Mouse (Mus musculus) kidney, embryonic 14.5 days (tissue): ENCODE measurements around the gene Osbpl5. TPM values are rescaled to one million over a fixed set of nuclear protein-coding genes. Genes with fewer than 3 reads are reported as not detected.

Experiments
- ATAC-seq: fragments of 200-750 bp; cut with Nextera tagmentation; 2 replicates; pipeline ENCODE4 v1.8.0; 2017; ENCODE audit warnings: moderate number of reproducible peaks, mild to moderate bottlenecking, moderate TSS enrichment, moderate library complexity; ENCODE audit not compliant: low FRiP score, low TSS enrichment
- H3K27ac ChIP-seq: fragments of 300-500 bp; sonication (generic); 2 replicates; pipeline ENCODE4 v1.5.1; 2014; ENCODE audit warnings: low read depth, mild to moderate bottlenecking, low read length, moderate library complexity, mixed read lengths
- H3K27me3 ChIP-seq: fragments of 300-500 bp; sonication (generic); 2 replicates; pipeline ENCODE4 v1.6.1; 2014; ENCODE audit warnings: mild to moderate bottlenecking, low read length; ENCODE audit not compliant: control insufficient read depth, insufficient read depth
- H3K36me3 ChIP-seq: fragments of 300-500 bp; sonication (generic); 2 replicates; pipeline ENCODE4 v1.6.1; 2014; ENCODE audit warnings: low read length, mixed read lengths; ENCODE audit not compliant: control insufficient read depth, insufficient read depth
- H3K4me1 ChIP-seq: fragments of 300-500 bp; sonication (generic); 2 replicates; pipeline ENCODE4 v1.6.1; 2014; ENCODE audit warnings: low read length, mixed read lengths; ENCODE audit not compliant: control insufficient read depth, insufficient read depth
- H3K4me2 ChIP-seq: fragments of 300-500 bp; sonication (generic); replicated peaks from 2 replicates; pipeline ENCODE4 v1.6.1; 2014; ENCODE audit warnings: low read depth, mild to moderate bottlenecking, low read length
- H3K4me3 ChIP-seq: fragments of 300-500 bp; sonication (generic); 2 replicates; pipeline ENCODE4 v1.5.1; 2014; ENCODE audit warnings: mild to moderate bottlenecking, low read length
- H3K9ac ChIP-seq: fragments of 300-500 bp; sonication (generic); 2 replicates; pipeline ENCODE4 v1.6.1; 2014; ENCODE audit warnings: low read depth, mild to moderate bottlenecking, low read length, moderate library complexity
- H3K9me3 ChIP-seq: fragments of 300-500 bp; sonication (generic); 2 replicates; pipeline ENCODE4 v1.6.1; 2016; ENCODE audit warnings: low read length; ENCODE audit not compliant: control insufficient read depth
- WGBS: fragments of 180-500 bp; shearing (Covaris S2); extraction: QIAGEN DNeasy Blood & Tissue Kit; methylation state at CpG from one replicate; pipeline ENCODE4 v1.1.7; 2014; 5-methylcytosine and 5-hydroxymethylcytosine counted together
- polyA plus RNA-seq: library from polyadenylated mRNA; unstranded; fragments of >200 nt; fragmentation: Nextera tagmentation; extraction: Ambion mirVana; gene quantifications from 2 replicates; pipeline ENCODE4 v1.2.1, GENCODE M21; 2014

Gene Osbpl5
- 18.7 and 30.7 TPM in 2 replicates for polyA plus RNA-seq

DNA sequence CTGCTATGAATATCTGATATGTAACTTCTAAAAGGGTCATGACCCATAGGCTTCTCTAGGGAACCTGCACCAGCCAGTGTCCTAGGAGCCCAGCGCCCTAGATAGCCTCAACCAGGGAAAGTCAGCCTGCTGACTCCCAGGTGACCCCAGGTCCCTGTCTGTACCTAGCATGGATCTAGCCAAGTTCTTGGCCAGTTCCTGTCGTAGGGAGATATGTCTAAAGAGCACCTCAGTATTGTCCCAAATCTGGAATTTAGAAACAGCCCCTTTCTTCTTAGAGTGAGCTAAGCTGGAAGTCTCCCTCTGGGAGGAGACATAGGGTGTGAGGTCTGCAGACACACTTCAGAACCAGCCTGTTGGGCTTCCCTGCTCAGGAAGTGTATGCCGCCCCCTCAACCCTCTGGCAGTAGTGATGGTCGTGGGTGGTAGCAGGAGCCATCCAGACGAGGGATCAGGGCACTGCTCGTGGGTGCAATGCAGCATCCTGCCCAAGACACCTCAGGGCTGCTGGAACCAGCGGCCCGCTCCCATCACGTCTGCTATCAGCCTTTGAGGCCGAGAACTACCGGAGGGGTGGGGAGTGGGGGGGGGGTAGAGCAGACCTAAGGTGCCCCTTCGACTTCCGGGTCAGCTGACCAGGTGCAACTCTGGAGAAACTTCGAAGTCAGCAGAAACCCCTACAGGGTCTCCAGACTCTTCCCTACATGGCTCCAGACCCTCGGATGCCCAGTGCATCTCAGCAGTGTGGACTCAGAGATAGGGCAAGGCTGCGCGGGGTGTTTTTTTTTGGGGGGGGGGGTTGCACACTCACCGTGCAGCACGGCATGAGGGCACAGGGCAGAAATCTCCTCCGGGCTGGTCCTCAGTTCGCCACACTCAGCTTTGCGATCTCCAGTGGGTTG, at the start of gene Osbpl5:
Gene Osbpl5 (minus strand): TSS at position 861 of the 902 bp plus-strand sequence.
- Histone ChIP-seq H3K27me3 (peaks cover 7% of the 10 kb centered on the region), H3K9ac (peak within 1 kb of the TSS; percentile 20; the same call in 1 of the 2 replicates), H3K9me3 (no peaks in the 10 kb centered on the region), H3K4me1 (0 out of 2 replicates have a peak, but pooled peaks cover 4% of the 10 kb centered on the region), H3K4me3 (peak within 1 kb of the TSS; percentile 30), H3K27ac (no peak within 1 kb of the TSS), H3K4me2 (peak within 1 kb of the TSS; percentile 69), H3K36me3 (no peaks in the 10 kb centered on the region)
- peak; percentile 13 for ATAC-seq
- 24% methylated on average over 22 of the region's 22 CpGs for WGBS

DNA sequence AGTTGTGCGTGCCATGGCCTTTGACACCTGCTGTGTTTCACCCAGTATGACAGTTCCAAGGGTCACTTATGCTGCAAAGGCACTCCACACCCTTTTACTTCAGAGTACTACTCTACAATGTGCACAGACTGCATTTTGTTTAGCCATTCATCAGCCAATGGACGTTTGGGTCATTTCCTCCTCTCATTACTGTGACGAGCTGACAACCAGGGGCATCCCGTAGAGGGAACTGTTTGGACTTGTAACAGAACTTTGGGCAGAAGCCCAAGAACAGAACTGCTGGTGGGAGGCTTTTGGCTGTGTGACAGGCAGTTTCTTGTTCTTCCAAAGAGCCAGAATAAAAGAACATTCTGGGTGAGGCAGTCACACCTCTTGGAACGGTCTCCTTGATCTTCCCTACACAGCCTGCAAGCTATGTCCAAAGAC, 48.4 kb upstream of the Osbpl5 start:
- Histone ChIP-seq H3K36me3 (peaks cover 57% of the 10 kb centered on the region), H3K27ac (no peak overlapping the region), H3K4me1 (no peaks in the 10 kb centered on the region), H3K9ac (no peak overlapping the region), H3K9me3 (no peaks in the 10 kb centered on the region), H3K4me2 (no peak overlapping the region), H3K27me3 (no peaks in the 10 kb centered on the region), H3K4me3 (no peak overlapping the region)
- 71% methylated on average over 5 of the region's 5 CpGs for WGBS
- ATAC-seq: no peak

DNA sequence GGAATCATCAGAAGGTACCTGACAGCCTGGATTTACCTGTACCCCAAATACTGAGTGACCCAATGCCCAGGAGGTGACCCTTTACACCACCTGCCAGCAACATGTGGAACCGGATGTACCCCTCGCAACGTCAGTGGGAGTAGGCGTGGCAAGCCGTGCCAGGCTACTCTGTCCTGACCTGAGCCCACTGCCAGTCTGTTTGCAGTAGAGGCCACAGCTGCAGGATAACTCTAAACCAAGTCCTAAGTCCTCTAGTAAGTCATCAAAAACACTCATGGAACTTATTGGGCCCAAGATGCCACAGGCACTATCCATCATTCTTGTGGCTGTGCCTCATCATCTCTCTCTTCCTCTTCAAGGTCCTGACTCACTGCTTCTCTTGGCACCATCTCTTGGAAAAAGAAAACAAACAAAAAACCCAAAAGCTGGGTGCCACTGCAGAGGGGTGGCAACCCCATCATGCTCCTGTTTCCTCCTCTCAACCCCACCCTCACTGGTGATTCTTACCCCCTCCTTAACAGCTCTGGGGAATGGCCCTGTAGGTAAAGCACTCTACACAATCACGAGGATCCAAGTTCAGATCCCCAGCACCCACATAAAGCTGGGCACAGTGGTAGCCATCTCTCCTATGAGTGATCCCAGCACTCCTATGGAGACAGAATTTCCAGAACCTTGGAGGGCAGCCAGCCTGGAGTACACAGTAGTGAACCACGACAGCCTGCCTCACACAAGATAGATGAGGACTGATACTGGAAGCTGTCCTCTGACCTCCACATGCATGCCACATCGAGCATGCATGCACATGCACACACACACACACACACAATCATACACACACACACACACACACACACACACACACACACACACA, 44.6 kb upstream of the Osbpl5 start:
- no peak for ATAC-seq

DNA sequence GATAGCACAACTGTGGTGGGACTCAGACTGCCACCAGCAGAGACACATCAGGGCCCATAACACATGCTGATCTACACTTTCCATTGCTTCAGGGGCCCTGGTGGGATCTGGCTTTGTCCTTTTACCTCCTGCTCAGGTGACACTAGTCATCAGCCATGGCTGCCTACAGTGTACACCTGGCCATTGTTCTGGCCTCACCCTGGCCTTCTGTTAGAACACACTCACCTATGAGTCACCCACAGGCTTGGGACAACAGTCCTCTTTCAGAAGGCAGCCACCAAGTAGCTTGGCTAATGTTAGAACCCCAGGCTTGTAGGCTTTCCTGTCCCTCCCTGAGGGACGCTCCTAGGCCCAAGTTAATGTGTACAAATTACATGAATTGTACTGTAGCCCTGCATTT, 44.0 kb upstream of the Osbpl5 start:
- H3K27me3 ChIP-seq: no peaks in the 10 kb centered on the region
- ATAC-seq: no peak
- no peak overlapping the region for H3K9ac ChIP-seq
- 86% methylated on average over 1 of the region's 1 CpGs for WGBS
- no peak overlapping the region for H3K4me2 ChIP-seq
- H3K4me1 ChIP-seq: no peaks in the 10 kb centered on the region
- peaks cover 59% of the 10 kb centered on the region for H3K36me3 ChIP-seq
- no peak overlapping the region for H3K27ac ChIP-seq
- no peaks in the 10 kb centered on the region for H3K9me3 ChIP-seq
- H3K4me3 ChIP-seq: no peak overlapping the region

More for the DNA sequence above, 44.6 kb upstream of the Osbpl5 start:
- Histone ChIP-seq H3K4me2 (no peak overlapping the region), H3K9me3 (no peaks in the 10 kb centered on the region), H3K4me1 (no peaks in the 10 kb centered on the region), H3K27ac (no peak overlapping the region), H3K36me3 (peaks cover 64% of the 10 kb centered on the region), H3K27me3 (no peaks in the 10 kb centered on the region), H3K4me3 (no peak overlapping the region), H3K9ac (no peak overlapping the region)
- 89% methylated on average over 8 of the region's 8 CpGs for WGBS

DNA sequence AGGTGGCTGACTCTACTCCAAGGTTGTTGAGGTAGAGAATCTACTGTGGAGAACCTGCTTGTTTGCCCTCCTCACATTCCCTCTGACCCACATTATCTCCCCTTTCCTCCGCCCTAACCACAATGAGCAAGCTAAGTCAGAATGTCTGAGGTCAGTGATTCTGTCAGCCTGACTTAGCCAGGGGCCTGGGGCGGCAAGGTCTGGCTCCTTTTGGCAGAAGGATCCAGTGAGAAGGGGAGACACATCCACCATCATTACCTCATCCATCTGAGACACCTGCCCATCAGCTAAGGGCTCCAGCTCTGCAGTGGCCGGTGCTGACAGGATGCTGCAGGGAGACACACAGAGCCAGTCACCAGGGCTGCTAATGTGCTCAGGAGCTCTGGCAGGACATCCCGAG, 42.0 kb upstream of the Osbpl5 start:
- Histone ChIP-seq H3K27me3 (no peaks in the 10 kb centered on the region), H3K36me3 (peaks cover 54% of the 10 kb centered on the region)
- 92% methylated on average over 4 of the region's 4 CpGs for WGBS

DNA sequence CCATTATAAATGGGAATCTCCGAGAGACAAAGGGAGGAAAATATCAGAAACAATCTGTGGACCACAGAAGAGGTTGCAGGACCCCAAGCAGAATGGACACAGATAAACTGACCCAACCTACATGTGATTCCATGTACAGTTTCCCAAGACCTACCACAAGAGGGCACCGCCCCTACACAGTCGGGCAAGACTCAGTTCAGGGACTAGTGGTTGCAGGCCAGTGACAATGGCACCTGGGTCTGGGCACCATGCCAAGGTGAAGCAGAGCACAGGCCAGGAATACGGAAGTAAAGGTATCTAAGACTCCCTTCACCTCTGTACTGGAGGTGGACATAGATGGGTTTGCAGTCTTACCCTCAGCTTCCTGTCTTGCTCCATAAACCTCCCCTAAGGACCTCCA, 36.3 kb upstream of the Osbpl5 start:
- no peak overlapping the region for H3K4me2 ChIP-seq
- no peak overlapping the region for H3K9ac ChIP-seq
- H3K9me3 ChIP-seq: peaks cover 4% of the 10 kb centered on the region; the same call in 1 of the 2 replicates
- ATAC-seq: no peak
- H3K36me3 ChIP-seq: peaks cover 15% of the 10 kb centered on the region; the same call in 1 of the 2 replicates
- no peaks in the 10 kb centered on the region for H3K27me3 ChIP-seq
- no peak overlapping the region for H3K27ac ChIP-seq
- whole genome bisulfite sequencing: 66% methylated on average over 4 of the region's 4 CpGs
- H3K4me3 ChIP-seq: no peak overlapping the region
- H3K4me1 ChIP-seq: no peaks in the 10 kb centered on the region

More for the DNA sequence above, 42.0 kb upstream of the Osbpl5 start:
- Histone ChIP-seq H3K4me2 (no peak overlapping the region), H3K27ac (no peak overlapping the region), H3K9me3 (no peaks in the 10 kb centered on the region), H3K9ac (no peak overlapping the region), H3K4me1 (no peaks in the 10 kb centered on the region), H3K4me3 (no peak overlapping the region)
- no peak for ATAC-seq

DNA sequence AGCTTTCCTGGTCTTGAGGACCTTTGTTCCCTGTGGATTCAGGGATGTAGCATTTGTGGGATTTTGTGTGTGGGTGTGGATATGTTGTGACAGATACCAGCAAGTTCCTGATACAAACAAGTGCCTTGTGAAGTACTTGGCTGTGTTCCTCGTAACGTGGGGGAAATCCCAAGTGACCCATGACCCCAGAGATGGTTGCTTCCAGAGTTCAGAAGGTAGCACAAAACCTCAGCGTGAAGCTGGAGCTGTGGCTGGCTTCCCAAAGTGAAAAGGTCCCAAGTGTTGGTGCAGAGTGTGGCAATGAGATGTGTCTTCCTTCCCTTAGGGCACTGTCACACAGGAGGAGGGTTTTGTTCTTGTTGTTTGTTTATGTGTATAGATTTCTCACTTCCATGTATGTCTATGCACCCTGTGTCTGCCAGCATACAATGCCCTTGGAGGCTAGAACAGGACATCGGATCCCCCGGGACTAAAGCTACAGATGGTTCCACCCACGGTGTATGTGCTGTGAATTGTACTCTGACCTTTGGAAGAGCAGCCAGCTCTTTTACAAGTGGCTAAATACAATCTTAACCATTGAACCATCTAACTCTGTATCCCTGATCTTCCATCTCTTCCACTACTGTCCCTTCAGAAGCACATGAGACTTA, 35.7 kb upstream of the Osbpl5 start:
- no peak overlapping the region for H3K4me3 ChIP-seq
- H3K27ac ChIP-seq: no peak overlapping the region
- no peak for ATAC-seq
- no peak overlapping the region for H3K4me2 ChIP-seq
- peaks cover 4% of the 10 kb centered on the region; the same call in 1 of the 2 replicates for H3K9me3 ChIP-seq
- peaks cover 13% of the 10 kb centered on the region; the same call in 1 of the 2 replicates for H3K36me3 ChIP-seq
- H3K27me3 ChIP-seq: no peaks in the 10 kb centered on the region
- 83% methylated on average over 6 of the region's 6 CpGs for WGBS
- H3K4me1 ChIP-seq: no peaks in the 10 kb centered on the region
- no peak overlapping the region for H3K9ac ChIP-seq

DNA sequence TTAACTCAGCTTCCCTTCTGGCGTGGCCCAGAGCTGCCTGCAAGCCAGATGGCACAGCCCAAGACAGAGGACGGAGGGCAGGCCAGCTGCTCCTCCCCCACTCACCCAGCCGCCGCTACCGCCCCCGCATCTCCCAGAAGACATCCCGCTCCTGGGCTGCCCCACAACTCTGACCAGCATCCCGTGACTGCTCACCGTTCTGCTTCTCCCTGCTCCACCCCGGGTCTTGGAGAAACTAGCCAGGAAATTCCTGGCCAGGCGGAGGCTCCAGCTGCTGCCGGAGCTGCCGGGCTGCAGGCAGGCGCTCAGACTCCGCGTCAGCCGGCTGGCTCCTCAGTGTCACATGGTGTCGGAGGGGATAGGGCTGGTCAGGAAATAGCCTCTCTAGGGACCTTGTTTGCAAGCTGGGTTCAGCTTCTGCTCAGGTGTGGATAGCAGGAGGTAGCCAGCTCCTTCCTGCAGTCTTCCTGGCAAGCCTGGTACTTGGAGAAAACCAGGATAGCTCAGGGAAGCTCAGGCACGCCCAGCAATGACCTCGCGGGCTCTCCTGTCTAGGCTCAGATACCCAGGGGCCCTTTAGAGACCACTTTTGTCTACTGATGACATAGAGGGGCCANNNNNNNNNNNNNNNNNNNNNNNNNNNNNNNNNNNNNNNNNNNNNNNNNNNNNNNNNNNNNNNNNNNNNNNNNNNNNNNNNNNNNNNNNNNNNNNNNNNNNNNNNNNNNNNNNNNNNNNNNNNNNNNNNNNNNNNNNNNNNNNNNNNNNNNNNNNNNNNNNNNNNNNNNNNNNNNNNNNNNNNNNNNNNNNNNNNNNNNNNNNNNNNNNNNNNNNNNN, 27.4 kb upstream of the Osbpl5 start, which contains the start of gene Mrgpre:
Gene Mrgpre (minus strand): TSS at position 505 of the 834 bp plus-strand sequence.
- Histone ChIP-seq H3K36me3 (no peaks in the 10 kb centered on the region), H3K4me1 (peaks cover 16% of the 10 kb centered on the region), H3K4me3 (peak within 1 kb of the TSS; percentile 36), H3K4me2 (peak within 1 kb of the TSS; percentile 52), H3K27ac (peak within 1 kb of the TSS; percentile 85), H3K27me3 (no peaks in the 10 kb centered on the region), H3K9me3 (no peaks in the 10 kb centered on the region), H3K9ac (peak within 1 kb of the TSS; percentile 36)
- WGBS: 2% methylated on average over 18 of the region's 21 CpGs
- peak; percentile 94 for ATAC-seq
